Mouse (Mus musculus): ENCODE data around the gene Hmgb3. TPM values are rescaled to one million over a fixed set of nuclear protein-coding genes. Genes with fewer than 3 reads are reported as not detected.

The Hmgb3 gene
- polyA plus RNA-seq, 3 experiments from 2014 or later, result 28.5 to 82.0 (median 50.2) TPM

DNA sequence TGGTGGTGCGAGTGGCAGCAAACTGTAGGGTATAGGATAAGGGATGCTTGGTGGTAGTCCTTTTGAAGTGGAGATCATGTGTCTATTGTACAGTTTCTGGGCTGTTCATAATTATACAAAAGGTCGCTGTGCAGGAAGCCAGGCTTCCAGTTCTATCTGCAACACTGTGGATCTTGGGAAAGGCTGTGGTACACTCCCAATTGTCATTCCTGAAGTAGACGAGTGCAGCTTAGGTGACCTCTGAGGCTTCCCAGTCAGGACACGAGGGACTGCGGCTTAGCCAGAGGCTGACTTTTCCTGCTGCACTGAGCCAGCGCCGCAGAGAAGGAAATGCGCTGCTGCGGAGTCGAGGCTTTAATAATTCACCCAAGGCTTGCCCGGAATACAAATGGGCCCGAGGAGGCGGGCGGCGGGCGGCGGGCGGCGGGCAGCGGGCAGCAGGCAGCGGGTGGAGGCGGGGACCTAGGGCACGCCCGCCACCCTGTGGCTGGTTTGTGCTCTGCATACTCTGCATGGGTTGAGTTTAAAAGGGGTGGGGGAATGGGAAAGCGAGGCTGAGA lies 45.4 kb downstream of the Hmgb3 start:
- ATAC-seq, result no peak

Other genes starting within 250 kb of the Hmgb3 start
- gene Mtmr1, start 191.2 kb upstream of the Hmgb3 start, polyA plus RNA-seq (2017; shearing (Covaris generic)), result 10 to 100 TPM in 1 of 3 experiments, 1 to 10 TPM in 2; 5.6 to 10.3 (median 8.9) TPM
- 10 to 100 TPM; 16.9 to 24.8 (median 18.5) TPM for gene Cd99l2, start 63.1 kb upstream of the Hmgb3 start, polyA plus RNA-seq (2017; shearing (Covaris generic))
- not detected for gene Gpr50, start 107.7 kb downstream of the Hmgb3 start, polyA plus RNA-seq (2017; shearing (Covaris generic))

All from inflammation-experienced regulatory T-cells, adult 6 months (primary cell).